Mouse (Mus musculus) neural tube, embryonic 12.5 days (tissue): ENCODE measurements around the gene Plekhg1. TPM values are rescaled to one million over a fixed set of nuclear protein-coding genes. Genes with fewer than 3 reads are reported as not detected.
A peak's percentile ranks its signal among the peaks of the same experiment; 100 is the strongest.

Experiments
- ATAC-seq: fragments of 200-750 bp; cut with Nextera tagmentation; 2 replicates; pipeline ENCODE4 v1.8.0; 2017; ENCODE audit warnings: low read depth, mild to moderate bottlenecking, moderate TSS enrichment, moderate library complexity; ENCODE audit not compliant: low FRiP score
- H3K27ac ChIP-seq: fragments of 300-500 bp; sonication (generic); 2 replicates; pipeline ENCODE4 v1.5.1; 2016
- H3K27me3 ChIP-seq: fragments of 300-500 bp; sonication (generic); replicated peaks from 2 replicates; pipeline ENCODE4 v1.6.1; 2016; ENCODE audit warnings: mild to moderate bottlenecking
- H3K36me3 ChIP-seq: fragments of 300-500 bp; sonication (generic); 2 replicates; pipeline ENCODE4 v1.6.1; 2016; ENCODE audit warnings: mild to moderate bottlenecking
- H3K4me1 ChIP-seq: fragments of 300-500 bp; sonication (generic); 2 replicates; pipeline ENCODE4 v1.6.1; 2016
- H3K4me2 ChIP-seq: fragments of 300-500 bp; sonication (generic); replicated peaks from 2 replicates; pipeline ENCODE4 v1.6.1; 2016; ENCODE audit warnings: mild to moderate bottlenecking
- H3K4me3 ChIP-seq: fragments of 300-500 bp; sonication (generic); 2 replicates; pipeline ENCODE4 v1.5.1; 2016
- H3K9ac ChIP-seq: fragments of 300-500 bp; sonication (generic); 2 replicates; pipeline ENCODE4 v1.6.1; 2016; ENCODE audit warnings: mild to moderate bottlenecking
- H3K9me3 ChIP-seq: fragments of 300-500 bp; sonication (generic); 2 replicates; pipeline ENCODE4 v1.6.1; 2016; ENCODE audit warnings: mild to moderate bottlenecking
- WGBS: fragments of 180-500 bp; shearing (Covaris S2); methylation state at CpG from one replicate; pipeline ENCODE4 v1.1.7; 2016; 5-methylcytosine and 5-hydroxymethylcytosine counted together
- polyA plus RNA-seq: library from polyadenylated mRNA; unstranded; fragments of >200 nt; fragmentation: Nextera tagmentation; extraction: Ambion mirVana; gene quantifications from 2 replicates; pipeline ENCODE4 v1.2.1, GENCODE M21; 2016

The Plekhg1 gene
- polyA plus RNA-seq, 1 experiment from 2014 or later, result 12.8 TPM

DNA sequence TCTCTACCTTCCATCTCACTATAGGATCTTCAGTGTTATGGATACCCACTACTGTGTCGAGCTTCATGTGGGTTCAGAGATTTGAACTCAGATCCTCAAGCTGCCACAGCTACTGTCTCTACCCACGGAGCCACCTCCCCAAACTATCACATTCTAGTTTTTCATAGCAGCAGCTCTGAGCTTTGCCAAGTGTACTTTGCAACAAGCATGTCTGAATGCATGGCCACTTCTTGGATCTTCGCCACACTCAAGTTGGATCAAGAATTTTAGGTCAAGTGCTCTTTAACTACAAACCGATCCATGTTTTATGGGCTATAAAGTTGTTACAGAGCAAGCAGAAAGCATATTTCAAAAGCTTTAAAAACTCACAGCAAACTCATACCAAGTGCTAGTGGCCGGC lies 130.7 kb downstream of the Plekhg1 start:
- ATAC-seq, result no peak
- 89% methylated on average over 5 of the region's 5 CpGs for WGBS

DNA sequence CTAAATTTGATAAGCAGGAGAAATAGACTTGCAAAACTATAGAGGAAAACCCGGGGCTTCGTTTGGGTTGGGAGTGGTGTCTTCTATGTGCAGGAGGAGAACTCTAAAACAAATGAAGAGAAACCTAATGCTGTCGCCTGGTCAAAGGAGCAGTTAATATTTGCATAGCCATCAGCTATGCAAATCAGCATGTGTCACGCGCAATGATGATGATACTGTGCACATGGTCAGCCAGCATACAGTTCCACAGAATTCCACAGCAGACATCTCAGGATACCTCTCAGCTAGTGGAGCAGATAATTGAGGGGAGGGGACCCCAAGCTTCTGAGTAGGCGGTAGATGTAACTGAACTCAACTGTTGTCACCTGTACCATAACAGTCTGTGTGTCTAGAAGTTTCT lies 133.3 kb downstream of the Plekhg1 start:
- Histone ChIP-seq H3K27ac (no peak overlapping the region), H3K4me2 (no peak overlapping the region), H3K9ac (no peak overlapping the region), H3K4me1 (no peaks in the 10 kb centered on the region), H3K36me3 (peaks cover 11% of the 10 kb centered on the region; the same call in 1 of the 2 replicates), H3K9me3 (no peaks in the 10 kb centered on the region), H3K4me3 (no peak overlapping the region), H3K27me3 (no peaks in the 10 kb centered on the region)
- ATAC-seq, result no peak
- WGBS, result 97% methylated on average over 6 of the region's 6 CpGs

More for the DNA sequence above, 130.7 kb downstream of the Plekhg1 start:
- Histone ChIP-seq H3K4me1 (no peaks in the 10 kb centered on the region), H3K27me3 (no peaks in the 10 kb centered on the region), H3K27ac (no peak overlapping the region), H3K4me2 (no peak overlapping the region), H3K4me3 (no peak overlapping the region), H3K9me3 (no peaks in the 10 kb centered on the region), H3K36me3 (peaks cover 11% of the 10 kb centered on the region; the same call in 1 of the 2 replicates), H3K9ac (no peak overlapping the region)

DNA sequence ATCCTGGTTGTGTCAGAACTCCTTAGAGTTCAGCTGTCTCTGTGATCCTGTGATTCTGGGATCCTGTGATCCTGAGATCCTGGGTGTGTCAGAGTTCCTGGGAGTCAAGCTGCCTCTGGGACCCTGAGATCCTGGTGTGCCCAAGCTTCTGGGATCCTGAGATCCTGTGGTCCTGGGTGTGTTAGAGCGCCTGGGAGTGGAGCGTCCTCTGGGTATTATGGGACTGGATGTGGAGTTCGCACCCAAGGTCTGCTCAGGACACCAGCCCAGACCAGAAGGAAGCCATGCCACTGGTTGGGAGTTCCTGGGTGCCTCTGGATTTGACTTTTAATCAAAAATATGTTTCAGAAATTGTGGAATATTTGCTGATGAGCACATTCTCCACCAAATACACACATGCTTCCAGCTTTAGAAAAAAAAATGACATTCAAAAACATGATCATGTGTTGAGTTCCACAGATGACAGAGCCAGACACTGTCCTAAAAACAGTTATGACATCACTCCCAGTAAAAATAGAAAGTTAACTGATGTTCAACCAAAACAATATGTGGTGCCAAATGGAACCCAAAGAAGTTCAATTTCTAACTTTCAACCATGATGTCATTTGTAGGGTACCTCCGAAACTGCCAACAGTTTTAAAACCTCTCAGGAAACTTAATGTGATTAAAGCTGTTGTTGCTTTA lies 137.8 kb downstream of the Plekhg1 start:
- Histone ChIP-seq H3K36me3 (peaks cover 6% of the 10 kb centered on the region; the same call in 1 of the 2 replicates), H3K27me3 (no peaks in the 10 kb centered on the region), H3K4me3 (no peak overlapping the region), H3K9me3 (no peaks in the 10 kb centered on the region), H3K4me2 (no peak overlapping the region), H3K4me1 (no peaks in the 10 kb centered on the region), H3K9ac (no peak overlapping the region), H3K27ac (no peak overlapping the region)
- ATAC-seq, result no peak
- 96% methylated on average over 4 of the region's 4 CpGs for WGBS

DNA sequence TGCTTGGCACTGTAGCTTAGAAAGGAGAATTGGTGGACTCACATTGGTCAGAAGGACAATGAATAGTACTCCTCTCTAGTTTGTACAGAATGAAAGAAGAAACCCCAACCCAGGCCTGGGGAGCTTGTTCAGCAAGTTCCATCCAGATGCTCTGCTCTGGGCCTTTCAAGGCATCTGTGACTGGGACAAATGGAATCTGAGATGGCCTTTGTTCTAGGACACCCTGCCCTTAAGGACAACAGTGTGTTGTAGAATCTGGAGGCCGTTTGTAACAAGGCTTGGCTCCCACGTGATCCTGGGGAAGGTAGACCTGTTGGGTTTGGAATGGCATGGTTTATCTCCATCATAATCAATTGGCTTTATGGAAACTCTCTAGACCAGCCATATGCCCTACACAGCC lies 141.0 kb downstream of the Plekhg1 start:
- ATAC-seq, result no peak
- H3K4me3 ChIP-seq, result no peak overlapping the region
- 64% methylated on average over 2 of the region's 2 CpGs for WGBS

DNA sequence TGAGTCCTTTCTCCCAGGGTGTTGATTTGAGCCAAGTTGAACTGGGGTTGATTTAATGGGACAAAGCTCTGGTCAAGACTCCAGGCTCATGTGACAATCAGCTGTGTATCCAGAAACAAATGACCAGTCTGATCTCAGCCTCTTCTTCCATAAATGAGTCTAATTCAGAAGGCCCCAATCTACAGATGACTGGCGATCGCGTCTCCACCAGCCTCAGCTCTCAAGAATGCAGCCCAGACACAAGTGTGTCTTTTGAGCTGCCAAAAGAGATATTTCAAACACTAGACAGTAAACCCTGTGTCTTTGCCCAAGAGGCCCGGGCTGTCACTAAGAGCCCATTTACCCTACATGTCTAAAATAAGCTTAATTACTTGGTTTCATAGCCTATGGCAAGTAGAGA lies 148.3 kb downstream of the Plekhg1 start:
- no peak overlapping the region for H3K9ac ChIP-seq
- no peak overlapping the region for H3K4me2 ChIP-seq
- no peaks in the 10 kb centered on the region for H3K9me3 ChIP-seq
- H3K4me3 ChIP-seq, result no peak overlapping the region
- no peak for ATAC-seq
- H3K27me3 ChIP-seq, result no peaks in the 10 kb centered on the region
- no peaks in the 10 kb centered on the region for H3K36me3 ChIP-seq
- WGBS, result 80% methylated on average over 4 of the region's 4 CpGs
- peaks cover 9% of the 10 kb centered on the region for H3K4me1 ChIP-seq
- no peak overlapping the region for H3K27ac ChIP-seq

More for the DNA sequence above, 141.0 kb downstream of the Plekhg1 start:
- H3K36me3 ChIP-seq, result no peaks in the 10 kb centered on the region
- no peaks in the 10 kb centered on the region for H3K4me1 ChIP-seq
- no peak overlapping the region for H3K27ac ChIP-seq
- no peaks in the 10 kb centered on the region for H3K9me3 ChIP-seq
- no peaks in the 10 kb centered on the region for H3K27me3 ChIP-seq
- H3K4me2 ChIP-seq, result no peak overlapping the region
- no peak overlapping the region for H3K9ac ChIP-seq

DNA sequence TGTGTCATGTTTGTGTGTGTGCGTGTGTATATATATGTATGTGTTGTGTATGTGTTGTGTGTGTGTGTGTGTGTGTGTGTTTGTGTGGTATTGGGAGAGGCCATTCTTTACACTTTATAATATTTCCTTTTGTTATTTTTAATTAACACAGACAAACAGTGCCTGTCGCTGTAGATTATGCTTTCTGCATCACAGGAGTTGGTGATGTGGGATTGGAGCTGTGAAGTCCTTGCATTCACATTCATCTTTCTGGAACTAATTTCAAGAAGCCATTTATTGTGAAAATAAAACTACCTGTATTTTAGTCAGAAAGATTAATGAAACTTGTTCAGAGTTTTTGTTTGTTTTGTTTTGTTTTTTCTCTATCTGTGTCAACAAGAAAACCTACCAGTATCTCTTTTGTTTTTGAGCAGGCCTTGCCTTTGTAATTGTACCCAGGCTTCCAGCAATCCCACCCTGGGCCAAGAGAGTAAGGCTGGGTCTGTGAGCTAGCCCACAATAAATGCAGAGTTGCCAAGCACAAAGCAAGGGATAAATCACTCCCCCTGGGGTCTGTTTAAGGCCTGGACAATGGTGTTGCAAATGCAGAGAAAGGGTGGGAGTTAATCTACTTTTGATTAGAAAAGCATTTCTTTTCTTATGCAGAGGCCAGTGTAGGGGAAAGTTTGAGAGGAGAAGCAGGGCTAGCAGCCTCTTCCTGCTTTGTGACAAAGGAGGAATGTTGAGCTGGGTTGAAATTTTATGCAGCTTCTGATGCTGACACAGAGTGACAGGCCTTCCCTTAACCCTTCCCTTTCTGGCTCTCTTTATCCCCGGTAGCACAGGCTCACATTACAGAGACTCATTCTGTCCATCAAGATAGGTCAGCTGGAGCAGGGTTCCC lies 151.5 kb downstream of the Plekhg1 start:
- H3K9ac ChIP-seq, result no peak overlapping the region
- H3K27me3 ChIP-seq, result no peaks in the 10 kb centered on the region
- H3K4me2 ChIP-seq, result no peak overlapping the region
- peak; percentile 91 for ATAC-seq
- no peaks in the 10 kb centered on the region for H3K9me3 ChIP-seq
- no peak overlapping the region for H3K27ac ChIP-seq
- no peak overlapping the region for H3K4me3 ChIP-seq
- WGBS, result 32% methylated on average over 3 of the region's 3 CpGs
- H3K36me3 ChIP-seq, result no peaks in the 10 kb centered on the region; the same call in 1 of the 2 replicates
- H3K4me1 ChIP-seq, result peaks cover 20% of the 10 kb centered on the region

DNA sequence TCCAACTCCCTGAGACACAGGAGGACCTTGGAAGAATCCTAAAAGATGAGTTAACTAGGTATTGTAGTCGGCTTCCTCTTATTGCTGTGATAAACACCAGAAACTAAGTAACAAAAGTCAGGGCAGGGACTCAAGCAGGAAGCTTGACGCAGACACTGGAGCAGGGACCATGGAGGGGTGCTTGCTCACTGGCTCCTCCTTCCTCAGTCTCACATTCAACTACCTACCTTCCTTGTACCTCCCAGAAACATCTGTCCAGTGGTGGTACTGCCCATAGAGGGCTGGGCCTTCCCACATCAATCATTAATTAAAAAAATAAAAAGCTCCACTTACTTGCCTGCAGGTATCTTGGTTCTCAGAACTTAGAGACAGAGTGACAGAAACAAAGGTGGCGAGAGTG lies 152.2 kb downstream of the Plekhg1 start:
- no peak overlapping the region for H3K9ac ChIP-seq
- WGBS, result 33% methylated on average over 3 of the region's 3 CpGs
- no peaks in the 10 kb centered on the region for H3K27me3 ChIP-seq
- peaks cover 20% of the 10 kb centered on the region for H3K4me1 ChIP-seq
- no peaks in the 10 kb centered on the region for H3K9me3 ChIP-seq
- no peaks in the 10 kb centered on the region; the same call in 1 of the 2 replicates for H3K36me3 ChIP-seq
- no peak overlapping the region for H3K4me2 ChIP-seq
- H3K4me3 ChIP-seq, result no peak overlapping the region
- ATAC-seq, result peak; percentile 23; the same call in 1 of the 2 replicates
- H3K27ac ChIP-seq, result no peak overlapping the region

DNA sequence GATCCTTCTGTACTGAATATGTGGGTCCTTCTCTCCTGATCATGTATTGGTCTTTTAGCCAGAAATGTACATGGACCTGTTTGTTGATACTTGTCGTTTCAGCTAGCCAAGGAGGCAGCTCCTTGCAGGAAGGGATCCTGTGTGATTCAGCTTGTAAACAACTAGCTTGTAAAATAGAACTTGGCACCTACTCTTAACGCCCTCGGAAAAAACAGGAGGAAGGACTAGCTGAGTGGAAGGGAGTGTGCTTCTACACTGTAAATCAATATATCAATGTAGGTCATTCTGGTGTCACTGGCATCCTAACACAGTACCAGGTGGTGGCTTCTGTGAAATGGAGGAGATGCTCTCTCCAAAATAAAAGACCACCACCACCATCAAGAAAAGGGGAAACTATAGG lies 157.9 kb downstream of the Plekhg1 start:
- no peak overlapping the region for H3K9ac ChIP-seq
- H3K4me1 ChIP-seq, result peaks cover 11% of the 10 kb centered on the region
- no peak overlapping the region for H3K4me2 ChIP-seq
- 50% methylated on average over 3 of the region's 3 CpGs for WGBS
- H3K9me3 ChIP-seq, result no peaks in the 10 kb centered on the region
- H3K27me3 ChIP-seq, result no peaks in the 10 kb centered on the region
- H3K4me3 ChIP-seq, result no peak overlapping the region
- no peak for ATAC-seq
- H3K36me3 ChIP-seq, result no peaks in the 10 kb centered on the region; the same call in 1 of the 2 replicates
- H3K27ac ChIP-seq, result no peak overlapping the region

DNA sequence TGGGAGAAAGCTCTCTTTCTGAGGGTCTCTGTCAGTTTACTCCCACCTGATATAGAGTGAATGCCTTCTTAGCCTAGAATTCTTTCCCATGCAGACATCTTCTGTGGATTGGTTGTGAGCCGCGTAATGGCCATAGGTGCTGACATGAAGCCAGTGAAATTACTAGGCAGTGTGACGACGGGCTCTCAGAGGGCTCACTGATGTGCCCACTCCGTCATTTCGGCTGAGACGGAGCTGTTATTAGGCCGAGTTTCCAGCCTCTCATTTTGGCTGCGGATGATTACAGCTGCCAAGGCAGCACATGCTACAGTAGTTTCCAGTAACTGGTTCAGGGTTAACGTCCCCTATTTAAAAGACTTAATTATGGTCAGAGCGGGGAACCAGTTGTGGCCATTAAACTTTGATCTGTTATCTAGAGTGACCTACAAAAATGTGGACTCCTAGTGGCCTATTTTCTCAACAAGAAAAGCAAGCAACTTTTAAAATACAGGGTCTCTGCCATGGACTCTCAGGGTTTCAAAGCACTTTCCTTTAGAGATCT lies 160.3 kb downstream of the Plekhg1 start:
- no peaks in the 10 kb centered on the region; the same call in 1 of the 2 replicates for H3K36me3 ChIP-seq
- H3K4me3 ChIP-seq, result no peak overlapping the region
- H3K9ac ChIP-seq, result no peak overlapping the region
- ATAC-seq, result no peak
- no peaks in the 10 kb centered on the region for H3K9me3 ChIP-seq
- WGBS, result 78% methylated on average over 11 of the region's 11 CpGs
- H3K4me2 ChIP-seq, result no peak overlapping the region
- H3K4me1 ChIP-seq, result no peaks in the 10 kb centered on the region
- H3K27me3 ChIP-seq, result no peaks in the 10 kb centered on the region
- H3K27ac ChIP-seq, result no peak overlapping the region

DNA sequence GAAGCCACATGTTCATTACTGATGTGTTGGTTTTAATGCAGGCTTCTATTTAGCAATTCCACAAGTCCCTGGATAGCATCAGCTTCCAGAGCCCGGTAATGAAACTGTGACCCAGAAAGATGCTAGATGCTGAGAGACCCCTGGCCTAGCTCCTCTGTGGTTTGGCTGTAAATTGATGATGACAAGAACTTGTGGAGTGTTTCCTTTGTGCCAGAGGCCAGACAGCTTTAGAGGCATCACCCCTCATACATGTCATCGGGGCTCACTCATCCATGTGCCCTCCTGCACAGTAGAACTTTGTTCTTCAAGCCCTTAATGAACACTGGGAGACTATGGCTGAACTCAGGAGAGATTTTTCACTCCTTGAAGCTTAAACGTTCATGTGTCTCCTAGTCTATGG lies 165.6 kb downstream of the Plekhg1 start:
- Histone ChIP-seq H3K27me3 (no peaks in the 10 kb centered on the region), H3K27ac (no peak overlapping the region), H3K36me3 (no peaks in the 10 kb centered on the region), H3K4me3 (no peak overlapping the region), H3K4me2 (no peak overlapping the region), H3K4me1 (no peaks in the 10 kb centered on the region), H3K9ac (no peak overlapping the region), H3K9me3 (no peaks in the 10 kb centered on the region)
- no peak for ATAC-seq
- WGBS, result 82% methylated on average over 3 of the region's 3 CpGs

DNA sequence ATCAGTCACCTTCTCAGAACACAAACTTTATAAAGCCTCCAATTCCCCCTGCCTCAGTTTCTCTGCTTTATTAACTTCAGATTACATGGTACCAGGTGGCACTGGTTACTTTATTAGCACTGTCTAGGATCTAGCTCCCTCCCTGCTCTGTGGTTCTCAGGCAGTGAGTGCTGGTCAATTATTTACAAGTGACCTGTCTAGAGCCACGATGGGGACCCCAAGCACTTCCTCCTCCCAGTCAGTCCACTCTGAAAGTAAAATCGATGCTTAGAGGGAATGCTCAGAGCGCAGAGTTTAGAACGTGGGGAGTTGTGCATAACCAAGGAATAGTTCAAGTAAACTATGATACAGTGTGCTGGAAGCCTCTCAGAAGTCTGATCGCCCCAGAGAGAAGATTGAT lies 173.9 kb downstream of the Plekhg1 start:
- Histone ChIP-seq H3K36me3 (no peaks in the 10 kb centered on the region), H3K4me1 (no peaks in the 10 kb centered on the region), H3K9me3 (no peaks in the 10 kb centered on the region), H3K9ac (no peak overlapping the region), H3K27ac (no peak overlapping the region), H3K4me3 (no peak overlapping the region), H3K27me3 (no peaks in the 10 kb centered on the region), H3K4me2 (no peak overlapping the region)
- ATAC-seq, result no peak
- WGBS, result 79% methylated on average over 5 of the region's 5 CpGs

DNA sequence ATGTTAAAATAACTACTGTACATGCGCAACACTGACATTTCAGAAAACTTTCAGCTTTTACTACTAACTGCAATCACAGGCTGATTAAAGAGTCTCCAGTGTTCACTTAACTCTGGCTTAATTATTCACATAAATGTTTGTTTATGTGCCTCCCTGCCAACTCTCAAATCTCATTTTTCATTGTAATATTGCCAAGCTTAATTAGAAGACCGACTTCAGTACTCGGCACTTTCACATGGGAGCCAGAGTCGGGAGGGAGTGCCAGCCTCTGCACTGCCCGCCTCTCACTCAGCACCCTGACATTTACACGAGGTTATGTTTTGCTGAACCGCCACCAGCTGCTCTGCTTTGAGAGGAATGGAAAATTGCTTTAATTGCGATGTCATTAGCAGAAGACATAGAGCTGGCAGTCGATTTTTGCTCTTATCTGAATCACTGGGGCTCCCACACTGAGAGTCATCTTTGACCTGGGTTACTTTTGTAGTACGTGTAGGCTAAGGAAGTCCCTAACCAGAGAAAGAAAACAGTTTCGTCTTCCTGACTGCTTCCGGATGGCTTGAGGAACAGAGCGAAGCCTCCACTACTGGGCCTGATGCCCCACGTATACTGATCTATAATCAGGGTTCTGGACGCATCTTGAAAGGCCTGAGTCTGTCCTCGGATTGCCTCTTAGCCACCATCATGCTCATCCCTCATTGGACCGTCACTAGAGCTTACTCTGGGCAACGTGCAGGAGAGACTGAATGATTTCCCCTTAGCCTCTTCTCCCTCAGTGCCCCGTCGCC lies 180.4 kb downstream of the Plekhg1 start:
- 87% methylated on average over 20 of the region's 20 CpGs for WGBS
- H3K4me1 ChIP-seq, result no peaks in the 10 kb centered on the region
- no peak overlapping the region for H3K27ac ChIP-seq
- H3K4me2 ChIP-seq, result no peak overlapping the region
- no peaks in the 10 kb centered on the region for H3K36me3 ChIP-seq
- no peaks in the 10 kb centered on the region for H3K9me3 ChIP-seq
- H3K9ac ChIP-seq, result no peak overlapping the region
- no peak for ATAC-seq
- H3K27me3 ChIP-seq, result no peaks in the 10 kb centered on the region
- no peak overlapping the region for H3K4me3 ChIP-seq
